Comparison of ENCODE assay signal across 17 mouse cellular contexts in the genomic region with DNA sequence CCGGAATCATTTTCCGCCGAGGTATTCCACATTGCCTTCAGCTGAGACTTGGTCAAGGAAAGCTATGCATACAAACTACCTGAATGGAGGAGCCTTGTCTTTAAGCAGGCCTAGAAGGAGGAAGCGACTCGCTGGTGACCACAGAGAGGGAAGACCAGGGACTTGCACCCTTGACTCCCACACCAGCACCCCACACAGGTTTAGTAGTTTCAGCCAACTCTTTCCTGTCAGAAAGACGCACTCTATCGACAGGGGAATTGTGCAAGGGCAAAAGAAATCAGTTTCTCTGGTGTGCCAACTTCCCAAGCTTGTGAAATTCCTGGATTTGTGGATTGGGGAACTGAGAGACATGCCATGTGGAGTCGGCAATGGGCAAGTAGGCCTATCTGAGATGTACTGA.
DNase-seq lines count a peak whose midpoint lies in the region; ATAC-seq lines count a peak whose summit lies in the region.
"Had no signal": no experiment of that assay in that cellular context is flagged by ENCODE, and none has a peak within 500 bp of the region (broad histone marks: within the 10 kb centered on the region; RNA-seq: fewer than 3 reads in every experiment).

No protein-coding gene starts in this region.

- H3K27me3 ChIP-seq in kidney, embryonic 16.5 days (ENCODE audit: insufficient read depth, low read length) = no peaks in the 10 kb centered on the region
- H3K27me3 ChIP-seq: embryonic facial prominence, embryonic 13.5 days; forebrain, embryonic 13.5 days; liver, embryonic 15.5 days; neural tube, embryonic 15.5 days had no signal

- 89% methylated on average over 8 of the region's 8 CpGs for WGBS in kidney, embryonic 16.5 days

- H3K4me2 ChIP-seq in kidney, embryonic 16.5 days (replicated peaks; ENCODE audit: low read depth, low read length) = no peak overlapping the region
- H3K4me2 ChIP-seq: embryonic facial prominence, embryonic 13.5 days; forebrain, embryonic 13.5 days; hindbrain, embryonic 13.5 days; liver, embryonic 15.5 days; neural tube, embryonic 15.5 days had no signal

- H3K4me3 ChIP-seq in kidney, embryonic 16.5 days (ENCODE audit: low read length) = no peak overlapping the region
- peak overlapping the region; percentile 28; the same call in 1 of the 2 replicates for H3K4me3 ChIP-seq in brown adipose tissue, adult 24 weeks (ENCODE audit: insufficient read depth, low read depth, low read length)
- H3K4me3 ChIP-seq: embryonic facial prominence, embryonic 13.5 days; forebrain, embryonic 13.5 days; hindbrain, embryonic 13.5 days; liver, embryonic 15.5 days; neural tube, embryonic 15.5 days had no signal

- peak; percentile 42 for DNase-seq in adrenal gland, postnatal 14 days
- DNase-seq in adrenal gland, adult 8-10 months = no peak
- DNase-seq in kidney, postnatal 14 days = no peak
- DNase-seq in cerebellum, adult 9-11 months = no peak
- no peak for DNase-seq in B cell, adult 2 months
- DNase-seq: cerebellum, postnatal 14 days; kidney, postnatal 36 days; retina, postnatal 1 day; thymus, postnatal 14 days had no signal

- no peak for ATAC-seq in kidney, embryonic 16.5 days (ENCODE audit: low FRiP score, low TSS enrichment)
- ATAC-seq in megakaryocyte progenitor cell, adult 5-6 weeks (replicated peaks; ENCODE audit: poor library complexity) = peak; percentile 68
- ATAC-seq: forebrain, embryonic 13.5 days had no signal

- 0 out of 2 replicates have a peak overlapping the region, but pooled peaks have one; percentile 14 for H3K27ac ChIP-seq in kidney, embryonic 16.5 days (ENCODE audit: low read length)
- H3K27ac ChIP-seq in brown adipose tissue, adult 24 weeks (replicated peaks; ENCODE audit: low read depth, low read length) = peak overlapping the region; percentile 72
- H3K27ac ChIP-seq: forebrain, embryonic 13.5 days; hindbrain, embryonic 13.5 days; liver, embryonic 15.5 days; neural tube, embryonic 15.5 days had no signal

- H3K9ac ChIP-seq in kidney, embryonic 16.5 days (replicated peaks; ENCODE audit: low read length) = no peak overlapping the region
- H3K9ac ChIP-seq: embryonic facial prominence, embryonic 13.5 days; forebrain, embryonic 13.5 days; hindbrain, embryonic 13.5 days; liver, embryonic 15.5 days; neural tube, embryonic 15.5 days had no signal

- H3K4me1 ChIP-seq in kidney, embryonic 16.5 days (ENCODE audit: insufficient read depth, low read length) = peaks cover 23% of the 10 kb centered on the region
- H3K4me1 ChIP-seq in brown adipose tissue, adult 24 weeks (ENCODE audit: control insufficient read depth, insufficient read depth, insufficient read length, low read length) = 0 out of 2 replicates have a peak, but pooled peaks cover 2% of the 10 kb centered on the region
- H3K4me1 ChIP-seq: hindbrain, embryonic 13.5 days; liver, embryonic 15.5 days had no signal

- no peaks in the 10 kb centered on the region for H3K36me3 ChIP-seq in kidney, embryonic 16.5 days (ENCODE audit: insufficient read depth, low read length)
- H3K36me3 ChIP-seq: embryonic facial prominence, embryonic 13.5 days; hindbrain, embryonic 13.5 days; liver, embryonic 15.5 days; neural tube, embryonic 15.5 days had no signal

- no peaks in the 10 kb centered on the region for H3K9me3 ChIP-seq in kidney, embryonic 16.5 days (ENCODE audit: low read length)
- H3K9me3 ChIP-seq: embryonic facial prominence, embryonic 13.5 days; forebrain, embryonic 13.5 days; hindbrain, embryonic 13.5 days; liver, embryonic 15.5 days; neural tube, embryonic 15.5 days had no signal
